Mouse (Mus musculus) megakaryocyte, adult 5-6 weeks (primary cell): ENCODE results near the gene Clrn2. TPM values are rescaled to one million over a fixed set of nuclear protein-coding genes. Genes with fewer than 3 reads are reported as not detected.
A peak's percentile ranks its signal among the peaks of the same experiment; 100 is the strongest.
"Not testable (repeated sequence)": the region's sequence is repeated elsewhere in the genome, so short reads cannot be mapped to it uniquely, and the experiment has no call there.

Source experiments
- ATAC-seq: 2 replicates; pipeline ENCODE4 v1.8.0; 2016; ENCODE audit warnings: mild to moderate bottlenecking, inconsistent platforms; ENCODE audit not compliant: poor library complexity, severe bottlenecking
- total RNA-seq, 2 experiments: library from RNA; stranded (forward) in 1 of 2; stranded (reverse) in 1 of 2; fragments of 153-499, 151-499 nt in 1 of 2; fragments of 221-1000, 200-1000 nt in 1 of 2; gene quantifications; 2 replicates each; pipeline versions ENCODE4 v1.2.3 to v1.2.4; 2015 to 2017

Gene Clrn2
- not detected in 2 replicates for total RNA-seq (2015)
- total RNA-seq (2017): not detected in 2 replicates

DNA sequence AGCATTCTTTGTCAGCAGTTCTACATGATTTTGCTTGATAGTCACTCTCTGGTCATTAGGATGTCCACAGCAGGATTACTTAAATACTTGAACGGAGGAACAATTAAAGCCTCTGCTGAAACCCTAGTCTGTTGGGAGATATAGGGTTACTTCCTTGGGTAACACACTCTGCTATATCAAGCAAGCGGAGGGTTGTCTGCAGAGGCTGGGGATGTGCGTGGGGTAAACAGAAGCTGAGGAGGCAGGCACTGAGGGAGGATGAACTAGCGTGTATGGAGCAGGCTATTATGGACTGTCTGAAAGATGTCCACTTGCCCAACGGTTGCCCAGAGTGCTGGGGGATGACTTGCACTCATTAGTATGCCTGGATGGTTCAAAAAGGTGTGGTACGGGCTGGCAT lies at the start of gene Clrn2:
TSS of gene Clrn2 (plus strand) at position 301 of the 400 bp plus-strand sequence.
- ATAC-seq: no peak

DNA sequence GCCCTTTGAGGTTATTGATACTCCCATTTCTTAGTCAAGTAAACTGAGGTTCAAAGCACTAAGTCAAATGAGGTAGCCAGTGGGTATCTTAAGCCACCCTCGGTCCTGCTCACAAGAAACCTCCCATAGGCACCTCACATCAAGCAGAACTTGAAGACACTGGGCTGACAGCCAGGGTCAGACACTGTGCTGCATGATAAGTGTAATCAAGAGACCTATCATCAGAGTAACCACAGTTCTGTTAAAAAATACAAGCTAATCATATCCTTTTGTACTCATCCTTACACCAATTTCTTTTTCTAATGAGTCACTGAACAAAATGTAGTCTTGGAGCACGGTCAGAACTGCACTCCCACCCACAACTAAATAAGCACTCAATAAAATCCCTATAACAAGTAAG lies 47.4 kb upstream of the Clrn2 start:
- no peak for ATAC-seq

DNA sequence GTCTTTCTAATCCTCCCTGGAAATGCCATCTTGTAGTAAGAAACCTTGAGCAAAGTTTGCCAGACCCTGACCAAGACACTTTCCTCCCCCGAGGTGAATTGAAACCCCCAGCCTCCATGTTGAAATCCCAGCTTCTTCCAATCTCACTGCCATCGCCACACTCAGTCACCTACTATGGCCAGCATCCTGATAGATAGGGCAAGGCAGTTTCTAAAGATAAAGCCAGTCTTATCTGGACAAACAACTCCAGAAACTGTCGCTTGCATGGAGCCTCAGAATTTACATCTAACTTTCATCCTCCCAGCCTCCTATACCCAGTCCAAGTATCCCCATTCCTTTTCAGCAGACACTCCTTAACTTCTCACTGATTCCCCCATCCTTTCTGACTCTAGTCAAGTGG lies 37.1 kb upstream of the Clrn2 start:
- ATAC-seq: no peak

DNA sequence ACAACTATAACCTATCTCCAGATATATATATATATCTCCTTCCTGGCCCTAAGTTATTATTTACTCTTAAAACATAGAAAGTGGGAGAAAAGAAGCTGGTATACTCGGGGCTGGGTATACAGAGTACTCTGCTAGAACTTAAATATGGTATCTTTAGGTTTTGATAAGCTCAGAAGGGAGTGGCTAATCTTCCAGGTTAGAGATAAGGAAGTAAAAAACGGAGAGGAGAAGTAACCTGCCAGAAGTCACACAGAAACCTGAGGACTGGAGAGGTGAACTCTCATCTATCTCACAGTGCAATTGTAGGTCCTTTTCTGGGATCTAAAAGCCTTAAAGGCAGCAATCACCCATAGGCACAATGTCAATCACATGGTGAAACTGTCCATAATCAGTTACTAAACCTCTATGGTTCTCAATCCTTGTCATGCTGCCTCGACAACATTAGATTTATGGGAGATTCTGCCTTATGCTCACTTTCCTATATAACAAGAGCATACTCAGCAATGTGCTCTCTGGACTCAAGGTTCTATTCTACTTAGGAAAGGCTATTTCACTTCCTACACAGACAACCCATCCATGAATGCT lies 35.6 kb upstream of the Clrn2 start:
- ATAC-seq: no peak

DNA sequence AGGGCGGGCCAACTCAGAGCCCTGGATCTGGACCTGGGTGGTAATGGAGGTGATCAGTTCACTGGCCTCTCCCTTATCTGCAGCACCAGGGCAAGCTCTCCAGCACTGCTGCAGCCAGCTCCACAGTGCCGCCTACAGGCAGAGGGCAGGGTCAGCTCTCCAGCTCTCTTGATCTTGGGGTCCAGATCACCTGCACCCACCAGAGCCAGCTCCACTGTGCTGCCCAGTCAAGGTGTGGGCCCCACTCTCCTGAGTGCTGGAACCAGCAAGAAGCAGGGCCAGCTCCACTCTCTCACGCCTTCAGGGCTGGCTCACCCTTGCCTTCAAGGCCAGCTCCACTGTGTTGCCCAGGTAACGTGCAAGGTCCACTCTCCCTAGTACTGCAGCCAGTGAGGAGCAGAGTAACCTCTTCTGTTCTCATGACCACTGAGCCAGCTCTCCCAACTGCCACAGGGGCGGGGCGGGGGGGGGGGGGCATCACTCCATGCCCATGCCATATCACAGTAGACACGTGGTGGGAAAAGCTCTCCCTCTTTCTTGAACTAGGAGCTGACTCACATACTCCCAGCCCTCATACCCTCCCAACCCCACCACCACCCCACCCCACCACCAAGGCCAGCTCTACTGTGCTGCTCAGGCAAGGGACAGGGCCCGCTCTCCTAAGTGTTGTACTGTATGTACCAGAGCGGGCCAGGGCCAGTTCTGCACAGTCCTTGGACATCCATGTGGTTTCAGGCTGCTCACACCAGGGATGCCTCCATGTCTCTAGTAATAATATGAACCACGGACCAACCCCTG lies 33.5 kb upstream of the Clrn2 start:
- ATAC-seq: peak; percentile 52

DNA sequence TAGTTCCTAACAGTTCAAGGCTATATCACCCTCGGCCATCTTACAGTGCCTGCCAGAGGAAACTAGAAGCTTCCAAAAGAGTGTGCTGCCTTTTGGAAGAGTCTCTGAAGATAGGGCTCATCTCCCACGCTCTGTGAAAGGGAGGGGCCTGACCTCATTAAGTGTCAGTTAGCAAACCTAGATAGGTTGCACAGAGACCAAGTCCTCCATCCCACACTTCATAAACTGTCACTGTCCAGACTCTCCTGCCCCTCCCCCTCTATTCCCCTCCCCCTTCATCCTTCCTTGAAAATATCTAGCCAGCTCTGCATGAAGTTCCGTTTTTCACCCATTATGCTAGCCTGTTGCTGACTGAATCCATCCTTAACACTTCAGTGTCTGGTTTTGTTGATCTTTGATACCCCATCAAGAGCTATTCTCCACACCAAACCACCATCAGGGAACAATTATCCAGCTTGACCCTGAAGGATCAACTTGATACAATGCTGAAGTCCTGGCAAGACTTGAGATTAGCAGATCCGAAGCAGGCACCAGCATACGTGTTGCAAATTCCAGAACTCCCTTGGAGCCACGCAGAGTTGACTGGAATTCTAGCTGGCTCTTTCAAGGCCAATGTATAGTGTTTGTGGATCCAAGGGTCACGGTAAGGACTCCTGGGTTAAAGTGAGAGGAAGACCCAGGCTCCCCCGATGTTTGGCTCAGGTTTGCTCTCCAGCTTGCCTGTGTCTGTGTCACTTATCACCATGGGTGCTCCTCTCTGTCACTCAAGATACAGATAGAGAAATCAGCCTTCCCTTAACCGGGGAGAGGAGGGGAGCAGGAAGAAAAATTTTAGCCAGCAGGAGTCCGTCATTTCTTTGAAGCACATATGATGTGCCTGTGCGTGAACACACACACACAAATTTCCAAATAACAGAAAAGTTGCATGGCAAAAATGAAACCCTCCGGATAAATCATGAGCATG lies 31.4 kb upstream of the Clrn2 start:
- ATAC-seq: no peak

DNA sequence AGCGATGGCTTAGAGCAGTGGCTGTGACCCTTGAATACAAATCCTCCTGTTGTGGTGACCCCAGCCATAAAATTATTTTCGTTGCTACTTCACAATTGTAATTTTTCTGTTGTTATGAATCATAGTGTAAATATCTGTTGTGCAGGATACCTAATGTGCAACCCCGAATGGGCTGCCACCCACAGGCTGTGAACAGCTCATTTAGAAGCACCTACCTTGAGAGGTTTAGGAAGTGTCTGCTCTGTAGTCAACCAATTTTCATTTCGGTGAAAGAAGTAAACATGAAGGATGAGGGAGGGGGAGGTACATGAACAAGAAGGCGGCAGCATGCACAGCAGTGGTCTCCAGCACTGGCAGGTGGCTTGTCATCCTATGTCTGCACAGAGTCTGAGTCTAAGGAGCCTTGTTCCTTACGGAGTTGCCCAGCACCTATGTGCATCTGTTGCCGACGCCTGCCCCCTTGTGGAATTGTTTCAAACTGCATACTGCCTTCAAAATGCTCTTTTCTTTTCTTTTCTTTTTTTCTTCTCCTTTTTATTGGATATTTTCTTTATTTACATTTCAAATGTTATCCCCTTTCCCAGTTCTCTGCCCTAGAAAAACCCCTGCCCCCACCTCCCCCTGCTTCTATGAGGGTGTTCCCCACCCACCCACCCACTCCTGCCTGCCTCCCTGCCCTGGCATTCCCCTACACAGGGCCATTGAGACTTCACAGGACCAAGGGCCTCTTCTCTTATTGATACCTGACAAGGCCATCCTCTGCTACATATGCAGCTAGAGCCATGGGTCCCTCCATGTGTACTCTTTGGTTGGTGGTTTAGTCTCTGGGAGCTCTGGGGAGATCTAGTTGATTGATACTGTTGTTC lies 29.3 kb upstream of the Clrn2 start:
- ATAC-seq: peak; percentile 87

DNA sequence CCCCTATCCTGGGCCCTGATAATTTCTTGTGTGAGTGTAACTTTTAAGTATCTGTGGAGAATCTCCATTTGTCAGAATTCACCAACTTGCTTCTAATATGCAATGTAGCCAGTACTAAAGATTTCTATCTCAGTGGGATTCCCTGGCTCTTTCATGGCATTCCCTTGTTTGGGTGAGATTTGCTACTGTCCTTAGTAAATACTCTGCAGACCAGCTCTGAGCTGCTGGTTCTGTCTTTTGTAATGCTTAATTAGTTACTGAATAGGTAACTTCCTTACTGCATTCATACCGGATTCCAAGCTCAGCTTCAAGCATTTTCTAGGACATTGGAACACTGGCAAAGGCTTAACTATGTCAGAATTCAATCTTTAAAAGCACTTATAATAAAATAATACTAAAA lies 27.8 kb upstream of the Clrn2 start:
- ATAC-seq: not testable (repeated sequence)

DNA sequence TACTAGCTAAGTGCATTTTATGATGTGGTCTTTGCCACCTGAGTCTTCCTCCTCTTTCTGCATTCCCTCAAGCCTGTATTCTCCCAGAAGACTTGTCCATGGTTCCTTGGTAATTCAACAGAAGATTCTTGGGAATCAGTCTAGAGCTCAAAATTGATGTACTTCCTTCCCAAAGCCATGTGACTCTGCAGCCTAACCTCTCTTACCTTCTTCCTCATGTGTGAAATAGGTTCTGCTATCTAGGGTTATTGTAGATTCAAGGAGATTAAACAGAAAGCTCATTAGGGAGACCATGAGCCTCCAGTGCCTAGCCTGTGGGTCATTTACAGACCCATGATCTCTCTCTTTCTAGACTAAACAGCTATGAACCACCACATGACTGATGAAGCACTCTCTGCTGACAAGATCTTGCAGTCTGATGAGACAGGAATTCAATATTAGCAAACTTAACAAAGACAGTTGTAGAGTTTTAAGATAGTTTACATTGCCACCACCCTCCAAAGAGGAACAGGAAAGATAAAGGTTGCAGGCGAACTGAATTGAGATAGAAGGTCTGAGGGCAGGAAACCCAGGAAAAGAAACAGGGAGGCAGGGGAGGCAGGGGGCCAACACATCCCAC lies 27.0 kb upstream of the Clrn2 start:
- ATAC-seq: no peak

DNA sequence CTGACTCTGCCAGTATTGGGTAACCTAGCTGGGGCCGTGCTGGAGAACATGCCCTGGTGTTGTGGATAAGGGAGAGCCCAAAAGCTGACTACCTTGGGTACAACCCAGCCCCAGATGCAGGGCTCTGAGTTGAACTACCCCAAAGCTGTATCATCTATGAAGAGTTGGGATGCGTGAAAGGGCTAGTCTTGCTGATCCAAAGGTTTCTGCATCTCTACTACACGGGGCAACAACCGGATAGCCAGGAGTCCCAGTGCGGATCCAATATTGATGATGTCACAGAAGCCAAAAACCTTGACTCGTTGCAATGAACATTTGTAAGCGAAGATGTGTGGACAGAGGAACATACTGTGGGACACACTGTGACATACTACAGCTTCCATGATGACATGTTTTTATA lies 25.7 kb upstream of the Clrn2 start:
- ATAC-seq: no peak

DNA sequence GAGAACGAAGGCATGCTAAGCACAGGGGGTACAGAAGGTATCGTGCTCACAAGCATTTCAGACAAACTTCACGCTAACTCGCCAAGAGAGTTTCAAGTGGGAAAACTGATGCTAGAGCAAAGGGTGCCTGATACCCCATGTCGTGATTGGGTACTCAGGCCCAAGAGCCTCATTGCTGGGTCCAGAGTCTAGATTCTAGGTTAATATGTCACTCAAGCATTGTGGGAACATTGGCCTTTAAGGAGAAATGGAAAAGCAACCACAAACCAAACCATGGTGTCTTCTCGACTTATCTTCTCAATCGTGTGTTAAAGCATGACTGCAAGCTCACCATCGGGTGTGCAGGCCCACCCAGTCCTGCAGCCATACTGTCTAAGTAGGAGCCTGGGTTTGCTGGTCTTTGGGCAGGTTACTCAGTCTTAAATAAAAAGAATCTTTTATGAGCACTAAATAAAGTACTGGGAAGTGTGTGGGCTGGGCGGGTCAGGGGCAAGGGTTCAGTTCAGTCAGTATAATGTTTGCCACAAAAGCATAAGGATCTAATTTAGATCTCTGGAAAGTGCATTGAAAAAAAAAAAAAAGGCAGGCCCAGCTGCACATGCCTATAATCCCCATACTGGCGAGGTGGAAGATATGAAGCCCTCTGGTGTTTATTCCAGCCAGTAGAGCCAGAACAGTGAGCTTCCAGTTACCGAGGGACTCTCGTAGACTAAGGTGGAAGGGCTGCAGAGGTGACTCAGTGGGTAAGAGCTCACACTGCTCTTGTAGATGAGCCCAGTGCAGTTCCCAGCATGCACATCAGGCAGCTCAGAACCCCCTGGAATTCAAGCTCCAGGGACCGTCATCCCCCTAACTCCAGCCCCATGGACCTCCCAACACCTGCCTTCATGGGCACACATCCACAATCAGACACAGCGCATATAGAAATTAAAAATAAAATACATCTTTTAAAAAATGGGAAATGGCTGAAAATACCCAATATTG lies 17.3 kb upstream of the Clrn2 start:
- no peak for ATAC-seq

DNA sequence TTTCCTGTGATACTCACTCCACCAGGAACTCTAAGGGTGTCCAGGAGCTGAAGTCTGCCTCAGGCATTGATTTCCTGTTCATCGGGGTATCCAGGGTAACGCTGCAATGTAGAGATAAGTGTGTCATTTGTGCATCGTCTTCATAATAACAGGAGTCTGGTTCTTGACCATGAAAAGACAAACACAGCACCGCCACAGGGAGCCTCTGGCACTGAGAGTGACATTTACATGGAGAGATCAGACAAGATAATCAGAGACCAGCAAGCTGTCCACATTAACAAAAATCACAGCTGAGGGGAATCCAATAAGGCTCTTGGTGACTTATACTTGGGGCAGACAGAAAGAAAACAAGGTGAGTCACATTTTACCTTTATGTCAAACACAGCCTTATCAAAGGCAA lies 15.7 kb upstream of the Clrn2 start:
- ATAC-seq: no peak

DNA sequence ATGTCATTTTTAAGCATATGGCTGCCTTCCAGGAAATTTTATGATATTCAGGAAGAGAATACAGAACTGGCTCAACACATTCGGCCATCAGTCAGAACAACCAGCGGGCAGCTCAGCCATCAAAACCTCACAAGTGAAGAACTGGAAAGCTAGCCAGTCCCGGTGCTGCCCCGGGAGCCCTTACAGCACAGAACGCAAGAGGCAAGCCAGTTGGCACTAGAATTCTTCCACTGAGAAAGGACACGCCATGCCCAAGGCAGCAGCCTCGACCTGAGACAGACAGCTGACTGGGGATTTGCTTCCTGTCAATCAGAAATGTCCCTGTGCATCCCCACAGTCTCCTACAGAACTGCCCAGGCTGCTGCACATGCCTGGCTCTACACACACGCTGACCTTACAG lies 15.2 kb upstream of the Clrn2 start:
- ATAC-seq: no peak

DNA sequence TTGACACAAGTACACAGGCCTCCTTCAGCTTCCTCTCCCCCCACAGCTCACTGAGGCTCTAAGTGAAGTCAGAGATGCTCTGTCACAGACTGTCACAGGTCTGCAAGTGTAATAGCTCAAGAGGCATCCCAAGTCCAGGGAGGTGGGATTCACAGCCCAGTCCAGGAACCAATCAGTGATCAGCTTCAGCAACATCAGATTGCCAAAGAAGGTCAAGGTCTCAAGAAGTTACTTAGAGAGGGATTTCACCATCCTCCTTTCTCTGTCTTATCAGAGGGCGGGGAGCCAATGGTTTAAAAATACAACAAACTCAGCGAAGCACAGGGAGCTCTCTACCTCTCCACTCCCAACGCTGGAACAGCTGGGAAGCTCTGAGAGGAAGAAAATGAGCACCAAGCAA lies 12.4 kb upstream of the Clrn2 start:
- no peak for ATAC-seq

DNA sequence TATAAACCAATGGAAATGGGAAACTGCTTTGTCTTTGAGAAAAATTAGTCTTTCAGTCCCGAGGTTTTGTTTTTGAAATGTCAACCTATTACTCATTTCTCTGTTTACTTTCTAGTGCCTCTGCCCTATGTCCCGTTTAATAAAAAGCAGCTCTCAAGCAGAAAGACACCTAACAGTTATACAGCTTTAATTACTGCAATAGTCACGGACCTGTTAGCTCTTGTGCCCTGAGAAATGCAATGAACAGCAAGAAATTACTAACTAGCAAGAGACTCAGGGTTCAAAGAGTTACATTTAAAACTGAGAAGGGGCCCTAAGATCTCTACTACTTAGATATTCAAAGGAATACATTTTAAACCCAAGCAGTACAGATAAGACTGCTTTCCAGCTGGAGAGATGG lies 11.8 kb upstream of the Clrn2 start:
- no peak for ATAC-seq

DNA sequence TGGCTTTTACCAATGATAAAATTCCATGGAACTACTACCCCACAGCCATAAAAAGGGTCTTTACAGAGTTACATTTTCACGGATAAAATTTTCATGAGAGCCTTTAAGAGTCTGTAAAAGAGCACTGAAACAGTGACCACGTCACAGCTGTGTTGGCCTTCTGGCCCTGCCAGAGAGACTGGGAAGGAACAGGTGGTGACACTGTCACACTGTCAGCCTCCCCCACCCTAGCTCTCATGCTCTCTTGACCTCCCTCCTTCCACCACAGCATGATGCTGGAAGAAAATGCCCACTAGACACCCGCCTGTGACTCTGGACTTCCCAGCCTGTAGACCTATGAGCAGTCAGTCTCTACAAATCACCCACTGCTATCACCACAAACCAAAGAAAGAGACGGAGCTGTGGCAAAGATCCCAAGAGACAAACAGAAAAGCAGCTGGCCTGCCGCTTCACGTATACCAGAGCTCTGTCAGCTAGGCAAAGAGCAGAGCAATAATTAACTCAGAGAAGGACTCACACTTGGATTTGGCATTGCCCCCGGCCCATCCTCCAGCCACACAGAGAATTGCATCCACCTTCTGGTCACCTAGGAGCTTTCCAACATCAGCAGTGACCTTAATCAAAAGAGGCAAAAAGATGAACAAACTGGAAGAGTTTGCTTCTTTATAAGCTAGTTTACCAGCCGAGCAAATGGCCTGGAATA lies 9.3 kb upstream of the Clrn2 start:
- no peak for ATAC-seq

DNA sequence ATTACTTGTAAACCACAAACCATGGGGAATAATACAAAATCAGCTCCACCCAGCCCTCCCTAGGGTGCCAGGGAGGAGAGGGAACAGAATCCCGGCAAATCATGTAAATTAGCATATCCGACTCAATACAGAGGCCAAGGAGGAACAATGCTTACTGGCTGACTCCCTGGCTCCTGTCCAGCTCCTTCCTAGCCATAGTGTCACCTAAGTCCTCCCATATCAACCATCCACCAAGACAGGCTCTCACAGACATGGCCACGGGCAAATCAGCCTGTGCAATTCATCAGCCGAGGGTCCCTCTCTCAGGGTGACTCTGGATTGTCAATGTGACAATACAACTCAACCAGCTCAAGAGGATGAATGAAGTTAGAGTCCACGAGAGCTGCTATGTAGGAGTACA lies 4.9 kb upstream of the Clrn2 start:
- no peak for ATAC-seq

DNA sequence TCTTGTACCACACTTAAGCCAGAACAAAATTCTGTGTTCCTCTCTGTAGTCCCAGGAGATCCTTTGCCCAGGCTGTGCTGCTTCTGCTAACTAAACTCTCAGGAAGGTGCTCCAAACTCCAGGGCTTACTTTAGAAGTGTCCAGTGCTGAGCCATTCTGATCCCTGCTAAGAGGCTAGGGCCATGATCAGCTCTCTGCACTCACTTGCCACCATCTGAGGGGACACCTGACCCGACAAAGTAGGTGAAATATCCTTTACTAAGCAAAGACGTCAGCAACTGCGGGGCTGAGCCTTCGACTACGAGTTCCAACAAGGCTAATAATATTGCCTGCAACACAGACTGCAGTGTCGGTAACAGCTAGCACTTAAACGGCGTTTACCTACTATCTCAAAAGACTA lies 4.3 kb upstream of the Clrn2 start:
- ATAC-seq: no peak
